Mouse (Mus musculus) G1E-ER4 (cell line): ENCODE measurements around the gene Phf21b. TPM values are rescaled to one million over a fixed set of nuclear protein-coding genes. Genes with fewer than 3 reads are reported as not detected.

Experiments
- GATA1 ChIP-seq: IDR thresholded peaks from one replicate; pipeline ENCODE4 v1.8.0; 2012; ENCODE audit warnings: low read length, inconsistent platforms
- polyA plus RNA-seq: library from polyadenylated mRNA; stranded (reverse); fragments of >175 nt; gene quantifications from 2 replicates; pipeline ENCODE4 v1.2.3, GENCODE M21; 2012

Gene Phf21b
- not detected in 2 replicates for polyA plus RNA-seq

GRCm38 (mm10) chr15:84856006-84856995 lies at the start of gene Phf21b:
TSS of gene Phf21b (minus strand) at chr15:84856049.
- TF ChIP-seq GATA1, result no peak

DNA sequence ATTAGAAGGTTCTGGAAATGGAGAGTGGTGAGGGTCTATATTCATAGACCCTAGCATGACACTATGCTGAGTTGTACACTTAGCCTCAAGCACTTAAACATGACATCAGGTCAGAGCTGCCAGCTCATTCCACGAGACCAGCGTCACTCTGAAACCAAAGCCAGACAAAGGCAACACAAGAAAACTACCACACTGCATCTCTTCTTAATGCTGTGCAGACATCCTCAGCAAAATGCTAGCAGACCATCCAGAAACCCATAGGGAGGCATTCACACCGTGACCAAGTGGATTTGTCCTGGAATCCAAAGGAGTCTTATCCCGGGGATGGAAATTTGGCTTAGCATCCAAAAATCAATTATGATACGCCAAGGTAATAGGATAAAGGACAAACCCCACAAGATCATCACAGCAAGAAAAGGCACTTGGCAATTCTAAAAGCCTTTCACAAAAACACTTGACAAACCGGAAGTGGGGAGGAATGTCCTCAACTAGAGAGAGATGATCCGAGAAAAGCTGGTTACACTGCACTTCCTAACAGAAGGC lies 48.1 kb upstream of the Phf21b start:
- TF ChIP-seq GATA1, result no peak

DNA sequence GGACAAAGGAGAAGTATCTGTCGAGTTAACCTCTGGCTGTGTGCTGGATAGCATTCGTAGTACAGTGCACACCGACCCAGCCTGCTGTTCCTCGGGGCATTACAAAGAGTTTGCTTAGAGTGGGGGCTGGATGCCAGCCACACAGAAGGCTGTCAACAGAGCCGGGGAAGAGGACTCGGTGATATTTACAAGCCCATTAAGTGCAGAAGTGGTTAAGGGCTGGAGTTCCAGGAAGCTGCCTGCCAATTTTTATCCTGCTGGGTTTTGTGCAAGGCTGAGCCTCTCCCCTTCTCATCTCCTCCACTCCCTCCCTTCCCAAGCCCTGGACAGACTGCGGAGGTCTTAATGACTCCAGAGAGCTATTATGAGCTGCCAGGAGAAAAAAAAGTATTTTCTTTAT lies 42.2 kb upstream of the Phf21b start:
- no peak for TF ChIP-seq GATA1

DNA sequence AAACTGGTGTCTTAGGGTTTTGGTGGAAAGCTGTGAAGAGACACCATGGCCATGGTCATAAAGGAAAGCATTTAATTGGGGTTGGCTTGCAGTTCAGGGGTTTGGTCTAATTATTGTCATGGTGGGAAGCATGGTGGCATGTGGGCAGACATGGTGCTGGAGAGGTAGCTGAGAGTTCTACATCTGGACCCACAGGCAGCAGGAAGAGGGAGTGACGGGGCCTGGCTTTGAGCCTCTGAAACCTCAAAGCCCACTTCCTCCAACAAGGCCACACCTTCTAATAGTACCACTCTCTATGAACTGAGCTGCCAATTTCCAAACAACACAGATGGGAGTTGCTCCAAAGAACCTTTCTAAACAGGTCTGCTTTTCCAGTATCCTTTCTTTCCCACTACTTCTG lies 40.8 kb upstream of the Phf21b start:
- no peak for TF ChIP-seq GATA1

DNA sequence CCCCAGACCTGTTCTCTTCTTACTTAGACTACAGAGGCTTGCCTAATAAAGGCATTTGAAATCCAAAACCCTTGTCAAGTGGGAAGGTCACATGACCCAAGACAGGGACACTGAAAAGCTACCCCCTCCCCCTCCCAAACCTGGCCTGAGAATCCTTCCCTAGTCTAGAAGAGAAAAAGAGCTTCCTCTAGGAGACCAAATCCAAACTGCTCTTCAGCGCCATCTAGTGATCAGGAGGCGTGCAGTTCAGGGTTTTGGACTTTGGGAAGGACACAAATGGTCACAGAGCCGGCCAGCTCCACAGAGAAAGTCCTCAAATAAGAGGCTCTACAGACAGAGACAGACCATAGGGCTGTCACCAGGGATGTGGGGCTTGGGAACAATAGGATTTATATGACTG lies 35.8 kb upstream of the Phf21b start:
- no peak for TF ChIP-seq GATA1

- no peak for TF ChIP-seq GATA1
Measured at GRCm38 (mm10) chr15:84891246-84891645, 35.4 kb upstream of the Phf21b start.

GRCm38 (mm10) chr15:84888066-84888465 lies 32.2 kb upstream of the Phf21b start:
- TF ChIP-seq GATA1, result no peak

DNA sequence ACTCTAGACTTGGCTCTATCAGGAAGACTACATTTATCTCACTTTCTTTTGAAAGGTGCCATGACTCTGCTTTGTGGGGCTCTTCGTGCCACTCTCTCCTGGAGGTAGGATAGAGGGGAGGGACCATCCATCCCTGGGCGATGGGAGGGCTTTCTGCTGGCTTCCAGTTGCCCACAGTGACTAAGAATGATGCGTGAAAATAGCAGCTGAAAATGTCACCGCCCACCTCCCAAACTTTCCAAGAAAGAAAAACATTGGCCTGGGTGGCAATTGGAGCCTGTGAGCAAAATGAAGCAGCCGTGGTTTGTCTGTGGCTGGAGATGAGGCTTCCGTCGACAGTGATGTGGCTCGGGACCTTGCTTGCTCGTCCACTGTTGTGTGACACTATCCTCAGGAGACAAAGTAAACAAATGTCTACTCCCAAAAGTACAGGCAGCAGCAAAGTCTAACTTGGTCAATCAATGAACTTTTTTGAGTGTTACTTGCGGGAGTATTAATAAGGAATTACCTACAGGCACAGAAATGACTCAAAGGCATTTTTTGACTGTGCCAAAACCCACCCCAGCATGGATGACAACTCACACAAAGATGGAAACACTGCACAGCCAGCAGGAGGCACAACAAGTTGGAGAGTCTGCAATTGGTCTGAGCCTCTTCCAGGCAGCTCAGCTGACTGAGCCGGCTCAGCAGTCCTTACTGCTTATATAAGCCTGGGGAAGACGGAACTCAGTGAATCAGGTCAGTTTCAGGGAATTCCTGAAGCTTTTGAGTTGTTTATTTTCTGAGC lies 21.4 kb upstream of the Phf21b start:
- no peak for TF ChIP-seq GATA1

GRCm38 (mm10) chr15:84873867-84874266 lies 18.0 kb upstream of the Phf21b start:
- TF ChIP-seq GATA1, result no peak

DNA sequence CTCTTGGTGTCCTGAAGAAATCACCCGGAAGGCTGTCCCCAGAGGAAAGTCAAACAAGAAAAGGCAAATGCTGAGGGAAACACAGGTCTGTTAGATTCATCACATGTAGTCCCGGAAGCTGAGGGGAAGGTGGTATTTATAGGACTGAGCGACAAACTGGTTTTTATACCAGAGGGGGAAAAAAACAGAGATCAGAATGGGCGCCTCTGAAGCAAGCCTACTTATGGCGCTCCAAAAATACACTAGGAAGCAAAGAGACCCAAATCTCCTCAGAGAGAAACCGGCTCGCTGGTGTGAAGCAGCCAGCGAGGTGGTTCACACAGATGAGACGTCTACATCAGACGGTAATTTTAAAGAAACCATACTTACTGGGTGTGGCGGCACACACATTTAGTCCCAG lies 17.2 kb upstream of the Phf21b start:
- TF ChIP-seq GATA1, result no peak

DNA sequence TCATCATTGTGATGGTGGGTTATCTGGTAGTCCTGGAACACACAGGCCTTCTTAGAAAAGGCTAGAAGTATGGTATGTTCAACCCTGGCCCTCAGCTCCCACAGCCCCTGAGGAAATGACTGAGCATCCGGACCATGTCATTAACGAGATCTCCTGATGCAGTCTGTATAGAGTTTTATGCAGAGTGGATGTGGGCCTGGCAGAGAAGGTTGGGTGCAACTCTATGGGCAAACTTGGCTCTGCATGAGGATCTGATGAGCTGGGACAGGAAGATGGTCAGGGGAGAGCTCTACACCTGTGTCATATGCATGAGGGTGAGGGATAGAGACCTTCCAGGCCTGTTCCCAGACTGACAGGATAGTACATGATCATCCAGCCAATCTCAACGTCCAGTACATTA lies 16.0 kb upstream of the Phf21b start:
- TF ChIP-seq GATA1, result no peak

- no peak for TF ChIP-seq GATA1
Measured at GRCm38 (mm10) chr15:84861911-84862310, 6.1 kb upstream of the Phf21b start.

GRCm38 (mm10) chr15:84857623-84858022 lies 1.8 kb upstream of the Phf21b start:
- TF ChIP-seq GATA1, result no peak

- TF ChIP-seq GATA1, result no peak
Measured at GRCm38 (mm10) chr15:84854921-84855901, 638 bp downstream of the Phf21b start.

- TF ChIP-seq GATA1, result no peak
Measured at GRCm38 (mm10) chr15:84854171-84854811, 1.6 kb downstream of the Phf21b start.
